Mouse (Mus musculus) brain, embryonic 14.5 days (tissue): ENCODE results near the gene Txn2.

Experiments
- CTCF ChIP-seq: fragments of 200-500 bp; IDR thresholded peaks from 2 replicates; pipeline ENCODE4 v1.5.1; 2012; ENCODE audit warnings: inconsistent platforms, mild to moderate bottlenecking, moderate library complexity, borderline replicate concordance; ENCODE audit not compliant: insufficient read depth, insufficient read length; ENCODE audit errors: extremely low read depth
- POLR2A ChIP-seq: fragments of 200-500 bp; IDR thresholded peaks from 2 replicates; pipeline ENCODE4 v1.6.1; 2012; ENCODE audit warnings: mild to moderate bottlenecking, inconsistent platforms, borderline replicate concordance; ENCODE audit not compliant: poor library complexity, insufficient read depth, insufficient read length, severe bottlenecking; ENCODE audit errors: extremely low read depth

DNA sequence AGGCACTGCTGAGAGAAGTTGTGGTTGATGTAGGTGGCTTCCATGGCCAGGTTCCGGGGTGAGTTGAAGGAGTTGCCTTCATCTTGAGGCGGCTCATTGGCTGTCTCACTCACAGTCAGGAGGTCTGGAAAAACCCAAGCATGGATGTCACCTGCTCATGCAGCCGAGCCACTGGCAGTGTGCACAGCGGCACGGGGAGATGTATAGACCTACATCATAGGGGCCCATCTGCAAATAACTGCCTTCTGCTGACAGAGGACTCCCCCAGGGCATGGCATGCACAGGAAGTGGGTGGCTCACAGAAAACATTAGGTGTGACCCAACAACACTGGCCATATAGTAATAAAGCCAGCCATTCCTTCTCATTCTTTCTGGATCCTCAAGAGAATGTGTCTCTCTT, 33.6 kb upstream of the Txn2 start:
- TF ChIP-seq CTCF: no peak
- TF ChIP-seq POLR2A: no peak
